Mouse (Mus musculus): ENCODE measurements around the gene Ece1.
A peak's percentile ranks its signal among the peaks of the same experiment; 100 is the strongest.

Gene Ece1

GRCm38 (mm10) chr4:137857116-137857515, 4.9 kb upstream of the Ece1 start:
- DNase-seq, result no peak

GRCm38 (mm10) chr4:137858371-137858770, 3.7 kb upstream of the Ece1 start:
- no peak for DNase-seq

- DNase-seq, result no peak
Measured at GRCm38 (mm10) chr4:137861461-137862011, 501 bp upstream of the Ece1 start.

GRCm38 (mm10) chr4:137862516-137863240, 641 bp downstream of the Ece1 start:
- no peak for DNase-seq

GRCm38 (mm10) chr4:137864031-137864430, 2.0 kb downstream of the Ece1 start:
- no peak for DNase-seq

- peak; percentile 97 for DNase-seq
Measured at GRCm38 (mm10) chr4:137864769-137865168, 2.7 kb downstream of the Ece1 start.

- no peak for DNase-seq
Measured at GRCm38 (mm10) chr4:137865221-137865641, 3.2 kb downstream of the Ece1 start.

- peak; percentile 97 for DNase-seq
Measured at GRCm38 (mm10) chr4:137866206-137866863, 4.3 kb downstream of the Ece1 start.

GRCm38 (mm10) chr4:137867225-137867624, 5.2 kb downstream of the Ece1 start:
- no peak for DNase-seq

- peak; percentile 96 for DNase-seq
Measured at GRCm38 (mm10) chr4:137867675-137868257, 5.7 kb downstream of the Ece1 start.

- DNase-seq, result peak; percentile 93
Measured at GRCm38 (mm10) chr4:137869667-137870274, 7.7 kb downstream of the Ece1 start.

- peak; percentile 93 for DNase-seq
Measured at GRCm38 (mm10) chr4:137870979-137871378, 8.9 kb downstream of the Ece1 start.

GRCm38 (mm10) chr4:137871431-137871830, 9.4 kb downstream of the Ece1 start:
- no peak for DNase-seq

GRCm38 (mm10) chr4:137874337-137874736, 12.3 kb downstream of the Ece1 start:
- no peak for DNase-seq

- no peak for DNase-seq
Measured at GRCm38 (mm10) chr4:137874826-137875225, 12.8 kb downstream of the Ece1 start.

GRCm38 (mm10) chr4:137875466-137876092, 13.5 kb downstream of the Ece1 start:
- no peak for DNase-seq

- no peak for DNase-seq
Measured at GRCm38 (mm10) chr4:137876834-137877233, 14.8 kb downstream of the Ece1 start.

GRCm38 (mm10) chr4:137877432-137877881, 15.4 kb downstream of the Ece1 start:
- DNase-seq, result no peak

GRCm38 (mm10) chr4:137879383-137880156, 17.5 kb downstream of the Ece1 start:
- DNase-seq, result no peak

- no peak for DNase-seq
Measured at GRCm38 (mm10) chr4:137881445-137881844, 19.4 kb downstream of the Ece1 start.

GRCm38 (mm10) chr4:137882663-137883062, 20.6 kb downstream of the Ece1 start:
- peak; percentile 97 for DNase-seq

All from heart, adult 11 months (tissue).